Mouse (Mus musculus) lung, adult 2 months (tissue): ENCODE data around the gene Cyp2s1.

ENCODE experiments used
- CTCF ChIP-seq: fragments of 200-500 bp; IDR thresholded peaks from 2 replicates; pipeline ENCODE4 v1.5.1; 2011; ENCODE audit warnings: mild to moderate bottlenecking, low read length, control low read depth; ENCODE audit not compliant: insufficient read depth
- POLR2A ChIP-seq: fragments of 200-500 bp; IDR thresholded peaks from 2 replicates; pipeline ENCODE4 v1.6.1; 2011; ENCODE audit warnings: low read depth, mild to moderate bottlenecking, control low read depth, low read length, borderline replicate concordance; ENCODE audit errors: extremely low read depth

DNA sequence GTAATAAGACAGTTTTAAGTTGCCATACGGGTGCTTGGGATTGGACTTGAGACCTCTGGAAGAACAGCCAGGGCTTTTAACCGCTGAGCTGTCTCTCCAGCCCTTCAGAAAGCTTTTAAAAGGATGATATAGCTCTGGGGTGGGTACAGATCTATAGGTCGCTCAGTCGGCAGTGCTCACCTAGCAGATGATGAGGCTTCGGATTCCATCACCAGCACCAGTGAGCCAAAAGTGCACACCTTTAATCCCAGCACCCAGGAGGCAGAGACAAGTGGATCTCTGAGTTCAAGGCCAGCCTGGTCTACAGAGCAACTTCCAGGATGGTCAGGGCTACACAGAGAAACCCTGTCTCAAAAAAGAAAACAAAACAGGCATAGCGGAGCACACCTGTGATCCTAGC is 15.7 kb downstream of the Cyp2s1 start:
- TF ChIP-seq CTCF (no peak), POLR2A (no peak)
